Mouse (Mus musculus): ENCODE measurements around the gene Farp1. TPM values are rescaled to one million over a fixed set of nuclear protein-coding genes. Genes with fewer than 3 reads are reported as not detected.
A peak's percentile ranks its signal among the peaks of the same experiment; 100 is the strongest.

Farp1 gene
- polyA plus RNA-seq, 1 experiment from 2014 or later, result 34.2 TPM

DNA sequence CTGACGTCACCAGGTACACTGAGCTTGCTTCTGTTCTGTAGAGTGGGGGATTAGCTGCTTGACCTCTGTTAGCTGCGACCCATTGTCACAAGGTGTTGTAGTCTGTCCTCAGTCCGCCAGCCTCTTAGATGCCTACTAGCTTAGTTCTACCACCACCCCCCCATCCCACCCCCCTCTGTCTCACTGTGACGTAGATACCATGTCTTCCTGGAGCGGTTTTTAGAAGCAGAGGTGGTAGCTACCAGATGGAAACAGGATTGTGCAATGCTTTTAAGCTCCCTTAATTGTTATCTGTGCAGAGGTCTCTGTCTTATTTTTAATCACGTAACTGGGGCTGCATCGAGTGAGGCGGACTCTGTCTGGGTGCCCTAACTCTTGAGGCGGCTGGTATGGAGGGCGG is 219.9 kb downstream of the Farp1 start:
- no peaks in the 10 kb centered on the region for H3K4me1 ChIP-seq (ENCODE audit: control insufficient read depth, insufficient read depth, low read length)
- no peaks in the 10 kb centered on the region for H3K27me3 ChIP-seq (replicated peaks; ENCODE audit: control insufficient read depth, insufficient read depth, low read length)
- no peak overlapping the region for H3K4me3 ChIP-seq (ENCODE audit: low read depth, low read length)
- no peaks in the 10 kb centered on the region for H3K9me3 ChIP-seq (ENCODE audit: control insufficient read depth, low read length)
- DNase-seq (ENCODE audit: low spot score), result no peak
- no peak overlapping the region for H3K9ac ChIP-seq (ENCODE audit: low read depth, low read length)
- H3K4me2 ChIP-seq (ENCODE audit: low read depth, low read length), result no peak overlapping the region
- H3K27ac ChIP-seq (replicated peaks; ENCODE audit: low read depth, low read length), result no peak overlapping the region
- no peak for ATAC-seq (ENCODE audit: low read depth)
- 87% methylated on average over 10 of the region's 10 CpGs for WGBS
- H3K36me3 ChIP-seq (ENCODE audit: control insufficient read depth, insufficient read depth, low read length), result peaks cover 59% of the 10 kb centered on the region

- no peak overlapping the region for H3K4me3 ChIP-seq (ENCODE audit: low read depth, low read length)
- ATAC-seq (ENCODE audit: low read depth), result no peak
- no peak for DNase-seq (ENCODE audit: low spot score)
- no peaks in the 10 kb centered on the region; the same call in 1 of the 2 replicates for H3K4me1 ChIP-seq (ENCODE audit: control insufficient read depth, insufficient read depth, low read length)
- no peaks in the 10 kb centered on the region for H3K9me3 ChIP-seq (ENCODE audit: control insufficient read depth, low read length)
- H3K36me3 ChIP-seq (ENCODE audit: control insufficient read depth, insufficient read depth, low read length), result peaks cover 54% of the 10 kb centered on the region
- no peak overlapping the region for H3K27ac ChIP-seq (replicated peaks; ENCODE audit: low read depth, low read length)
- WGBS, result 92% methylated on average over 13 of the region's 13 CpGs
- H3K9ac ChIP-seq (ENCODE audit: low read depth, low read length), result no peak overlapping the region
- no peaks in the 10 kb centered on the region for H3K27me3 ChIP-seq (replicated peaks; ENCODE audit: control insufficient read depth, insufficient read depth, low read length)
- H3K4me2 ChIP-seq (ENCODE audit: low read depth, low read length), result no peak overlapping the region
Observed at GRCm38 (mm10) chr14:121255469-121255868, 220.5 kb downstream of the Farp1 start.

GRCm38 (mm10) chr14:121256896-121257295 is 221.9 kb downstream of the Farp1 start:
- H3K36me3 ChIP-seq (ENCODE audit: control insufficient read depth, insufficient read depth, low read length), result peaks cover 62% of the 10 kb centered on the region
- ATAC-seq (ENCODE audit: low read depth), result no peak

GRCm38 (mm10) chr14:121259332-121259731 is 224.3 kb downstream of the Farp1 start:
- H3K27me3 ChIP-seq (replicated peaks; ENCODE audit: control insufficient read depth, insufficient read depth, low read length), result no peaks in the 10 kb centered on the region
- 0 out of 2 replicates have a peak overlapping the region, but pooled peaks have one; percentile 28 for H3K27ac ChIP-seq (replicated peaks; ENCODE audit: low read depth, low read length)
- DNase-seq (ENCODE audit: low spot score) (no peak), ATAC-seq (ENCODE audit: low read depth) (no peak)
- H3K9me3 ChIP-seq (ENCODE audit: control insufficient read depth, low read length), result no peaks in the 10 kb centered on the region
- no peak overlapping the region for H3K4me2 ChIP-seq (ENCODE audit: low read depth, low read length)
- no peak overlapping the region for H3K9ac ChIP-seq (ENCODE audit: low read depth, low read length)
- H3K36me3 ChIP-seq (ENCODE audit: control insufficient read depth, insufficient read depth, low read length), result peaks cover 80% of the 10 kb centered on the region
- no peak overlapping the region for H3K4me3 ChIP-seq (ENCODE audit: low read depth, low read length)
- WGBS, result 76% methylated on average over 11 of the region's 11 CpGs
- H3K4me1 ChIP-seq (ENCODE audit: control insufficient read depth, insufficient read depth, low read length), result peaks cover 3% of the 10 kb centered on the region; the same call in 1 of the 2 replicates

More at GRCm38 (mm10) chr14:121256896-121257295, 221.9 kb downstream of the Farp1 start:
- Histone ChIP-seq H3K27me3 (replicated peaks; ENCODE audit: control insufficient read depth, insufficient read depth, low read length) (no peaks in the 10 kb centered on the region), H3K4me1 (ENCODE audit: control insufficient read depth, insufficient read depth, low read length) (peaks cover 3% of the 10 kb centered on the region; the same call in 1 of the 2 replicates), H3K4me3 (ENCODE audit: low read depth, low read length) (no peak overlapping the region), H3K9ac (ENCODE audit: low read depth, low read length) (no peak overlapping the region), H3K4me2 (ENCODE audit: low read depth, low read length) (no peak overlapping the region), H3K9me3 (ENCODE audit: control insufficient read depth, low read length) (no peaks in the 10 kb centered on the region), H3K27ac (replicated peaks; ENCODE audit: low read depth, low read length) (no peak overlapping the region)
- WGBS, result 84% methylated on average over 7 of the region's 7 CpGs
- no peak for DNase-seq (ENCODE audit: low spot score)

DNA sequence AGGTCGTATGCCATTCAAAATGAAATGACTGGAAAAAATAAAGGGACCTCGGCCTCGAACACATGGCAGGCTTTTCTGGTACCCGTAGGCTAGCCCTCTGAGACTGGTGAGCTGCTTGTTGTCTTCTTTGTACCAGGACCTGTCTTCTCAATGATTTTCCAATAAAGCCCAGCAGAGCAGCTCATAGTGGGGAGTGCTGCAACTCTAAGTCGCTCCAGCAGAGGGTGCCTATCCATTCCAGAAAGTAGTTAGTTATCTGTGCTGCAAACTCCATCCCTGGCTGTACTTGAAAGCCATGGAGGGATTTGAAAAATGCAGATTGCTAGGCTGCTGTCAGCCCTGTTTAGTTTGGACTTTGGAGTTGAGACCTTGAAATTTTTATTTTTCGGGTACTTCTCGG is 224.8 kb downstream of the Farp1 start:
- H3K4me2 ChIP-seq (ENCODE audit: low read depth, low read length), result no peak overlapping the region
- peaks cover 82% of the 10 kb centered on the region for H3K36me3 ChIP-seq (ENCODE audit: control insufficient read depth, insufficient read depth, low read length)
- 48% methylated on average over 7 of the region's 7 CpGs for WGBS
- ATAC-seq (ENCODE audit: low read depth), result 0 out of 2 replicates have a peak, but pooled peaks have one; percentile 51
- H3K9me3 ChIP-seq (ENCODE audit: control insufficient read depth, low read length), result no peaks in the 10 kb centered on the region
- H3K27me3 ChIP-seq (replicated peaks; ENCODE audit: control insufficient read depth, insufficient read depth, low read length), result no peaks in the 10 kb centered on the region
- H3K4me1 ChIP-seq (ENCODE audit: control insufficient read depth, insufficient read depth, low read length), result peaks cover 3% of the 10 kb centered on the region; the same call in 1 of the 2 replicates
- no peak overlapping the region for H3K9ac ChIP-seq (ENCODE audit: low read depth, low read length)
- no peak overlapping the region for H3K27ac ChIP-seq (replicated peaks; ENCODE audit: low read depth, low read length)
- DNase-seq (ENCODE audit: low spot score), result peak; percentile 66
- H3K4me3 ChIP-seq (ENCODE audit: low read depth, low read length), result no peak overlapping the region

DNA sequence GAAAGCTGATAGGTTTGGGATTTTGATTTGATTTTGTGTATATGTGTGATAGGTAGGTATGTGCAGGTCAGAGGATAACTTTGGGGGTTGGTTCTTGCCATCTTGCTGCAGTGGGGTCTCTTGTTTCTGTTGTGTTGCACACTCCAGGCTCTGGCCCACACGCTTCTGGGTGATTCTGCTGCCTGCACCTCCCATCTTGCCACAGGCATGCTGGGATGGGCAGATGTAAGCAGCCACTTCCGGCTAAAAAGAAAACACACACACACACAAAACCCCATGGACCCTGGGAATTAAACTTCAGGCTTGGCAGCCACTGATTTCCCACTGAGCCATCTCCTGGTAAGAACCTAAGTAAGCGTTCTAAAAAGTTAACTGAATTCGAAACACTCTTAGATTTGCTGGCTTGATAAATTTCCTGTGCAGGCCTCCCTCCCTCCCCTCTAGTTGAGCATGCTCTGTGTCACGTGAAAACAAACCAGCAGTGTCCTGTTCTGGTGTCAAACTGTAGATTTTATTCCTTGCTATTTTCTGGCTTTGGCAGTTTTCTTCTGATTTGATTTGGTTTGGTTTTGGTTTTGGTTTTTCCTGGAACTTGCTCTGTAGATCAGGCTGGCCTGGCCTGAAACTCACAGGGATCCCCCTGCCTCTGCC is 226.4 kb downstream of the Farp1 start:
- Histone ChIP-seq H3K4me3 (ENCODE audit: low read depth, low read length) (no peak overlapping the region), H3K27me3 (replicated peaks; ENCODE audit: control insufficient read depth, insufficient read depth, low read length) (no peaks in the 10 kb centered on the region), H3K4me1 (ENCODE audit: control insufficient read depth, insufficient read depth, low read length) (peaks cover 3% of the 10 kb centered on the region; the same call in 1 of the 2 replicates), H3K9me3 (ENCODE audit: control insufficient read depth, low read length) (no peaks in the 10 kb centered on the region), H3K27ac (replicated peaks; ENCODE audit: low read depth, low read length) (peak overlapping the region; percentile 48), H3K4me2 (ENCODE audit: low read depth, low read length) (no peak overlapping the region), H3K36me3 (ENCODE audit: control insufficient read depth, insufficient read depth, low read length) (peaks cover 67% of the 10 kb centered on the region), H3K9ac (ENCODE audit: low read depth, low read length) (no peak overlapping the region; the same call in 1 of the 2 replicates)
- 46% methylated on average over 5 of the region's 5 CpGs for WGBS
- DNase-seq (ENCODE audit: low spot score) (no peak), ATAC-seq (ENCODE audit: low read depth) (no peak)

DNA sequence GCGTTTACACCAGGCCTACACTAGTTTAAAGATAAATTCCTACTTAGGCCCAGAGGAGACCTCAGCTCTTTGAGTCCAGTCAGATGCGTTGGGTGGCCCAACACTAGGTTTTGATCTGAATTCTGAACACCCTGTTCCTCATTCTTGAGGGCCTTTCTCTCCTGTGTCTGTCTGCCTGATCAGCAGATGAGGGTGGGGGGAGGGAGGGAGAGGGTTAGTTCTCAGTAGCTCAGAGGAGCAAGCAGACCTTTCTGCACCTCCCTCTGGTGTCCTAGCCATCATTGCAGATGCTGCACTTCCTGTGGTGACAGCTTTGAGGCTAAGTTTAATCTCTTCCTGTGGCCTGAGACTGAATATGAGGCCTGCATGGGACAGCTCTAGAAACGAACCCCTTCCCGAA is 227.6 kb downstream of the Farp1 start:
- 65% methylated on average over 4 of the region's 4 CpGs for whole genome bisulfite sequencing
- Histone ChIP-seq H3K4me3 (ENCODE audit: low read depth, low read length) (no peak overlapping the region), H3K4me2 (ENCODE audit: low read depth, low read length) (no peak overlapping the region), H3K36me3 (ENCODE audit: control insufficient read depth, insufficient read depth, low read length) (peaks cover 64% of the 10 kb centered on the region), H3K27ac (replicated peaks; ENCODE audit: low read depth, low read length) (no peak overlapping the region), H3K9ac (ENCODE audit: low read depth, low read length) (no peak overlapping the region), H3K27me3 (replicated peaks; ENCODE audit: control insufficient read depth, insufficient read depth, low read length) (no peaks in the 10 kb centered on the region), H3K9me3 (ENCODE audit: control insufficient read depth, low read length) (no peaks in the 10 kb centered on the region), H3K4me1 (ENCODE audit: control insufficient read depth, insufficient read depth, low read length) (peaks cover 3% of the 10 kb centered on the region; the same call in 1 of the 2 replicates)
- ATAC-seq (ENCODE audit: low read depth) (no peak), DNase-seq (ENCODE audit: low spot score) (no peak)

DNA sequence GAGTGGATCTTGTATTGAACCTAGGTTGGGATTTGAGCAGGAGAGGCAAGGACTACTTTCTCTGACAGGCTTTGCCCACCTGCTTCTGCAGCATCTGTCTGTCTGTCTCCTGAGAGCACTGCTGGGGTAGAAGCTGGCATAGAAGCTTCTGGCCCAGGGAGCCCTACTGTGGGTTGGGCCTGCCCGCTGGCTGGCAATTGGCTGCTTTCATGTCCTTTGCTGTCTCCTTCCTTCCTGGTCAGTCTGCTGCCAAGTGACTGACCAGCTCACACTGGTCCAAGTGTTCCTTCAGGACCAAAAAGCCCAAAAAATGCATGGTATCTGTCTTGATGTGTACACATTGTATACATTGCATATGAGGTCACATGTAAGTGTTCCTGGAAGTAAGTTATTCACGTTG is 228.9 kb downstream of the Farp1 start:
- Histone ChIP-seq H3K27me3 (replicated peaks; ENCODE audit: control insufficient read depth, insufficient read depth, low read length) (no peaks in the 10 kb centered on the region), H3K36me3 (ENCODE audit: control insufficient read depth, insufficient read depth, low read length) (peaks cover 65% of the 10 kb centered on the region), H3K4me1 (ENCODE audit: control insufficient read depth, insufficient read depth, low read length) (peaks cover 3% of the 10 kb centered on the region; the same call in 1 of the 2 replicates), H3K9ac (ENCODE audit: low read depth, low read length) (no peak overlapping the region), H3K9me3 (ENCODE audit: control insufficient read depth, low read length) (no peaks in the 10 kb centered on the region), H3K4me3 (ENCODE audit: low read depth, low read length) (no peak overlapping the region), H3K4me2 (ENCODE audit: low read depth, low read length) (no peak overlapping the region), H3K27ac (replicated peaks; ENCODE audit: low read depth, low read length) (no peak overlapping the region)
- 80% methylated on average over 2 of the region's 2 CpGs for WGBS
- DNase-seq (ENCODE audit: low spot score) (no peak), ATAC-seq (ENCODE audit: low read depth) (no peak)

DNA sequence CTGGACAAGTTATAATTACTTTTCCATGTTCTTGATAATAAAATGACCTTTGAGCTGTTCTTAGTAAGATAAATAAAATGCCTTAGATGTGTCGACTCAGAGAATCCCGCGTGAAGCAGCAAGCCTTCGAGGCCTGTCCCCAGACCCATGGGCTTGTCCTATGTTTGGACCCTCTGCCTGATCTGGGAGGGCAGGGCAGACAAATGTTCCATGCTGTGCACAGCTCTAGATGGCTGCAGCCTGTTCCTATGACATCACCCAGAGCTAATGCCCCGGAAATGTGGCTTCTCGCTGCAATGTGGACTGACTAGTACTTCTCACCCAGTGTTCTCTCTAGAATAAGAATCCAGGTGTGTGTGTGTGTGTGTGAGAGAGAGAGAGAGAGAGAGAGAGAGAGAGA is 229.5 kb downstream of the Farp1 start:
- no peak overlapping the region for H3K27ac ChIP-seq (replicated peaks; ENCODE audit: low read depth, low read length)
- 78% methylated on average over 6 of the region's 6 CpGs for WGBS

More for the DNA sequence above, 229.5 kb downstream of the Farp1 start:
- Histone ChIP-seq H3K27me3 (replicated peaks; ENCODE audit: control insufficient read depth, insufficient read depth, low read length) (no peaks in the 10 kb centered on the region), H3K9ac (ENCODE audit: low read depth, low read length) (no peak overlapping the region), H3K4me2 (ENCODE audit: low read depth, low read length) (no peak overlapping the region), H3K4me3 (ENCODE audit: low read depth, low read length) (no peak overlapping the region), H3K9me3 (ENCODE audit: control insufficient read depth, low read length) (no peaks in the 10 kb centered on the region), H3K4me1 (ENCODE audit: control insufficient read depth, insufficient read depth, low read length) (peaks cover 3% of the 10 kb centered on the region; the same call in 1 of the 2 replicates), H3K36me3 (ENCODE audit: control insufficient read depth, insufficient read depth, low read length) (peaks cover 71% of the 10 kb centered on the region)
- ATAC-seq (ENCODE audit: low read depth), result no peak
- no peak for DNase-seq (ENCODE audit: low spot score)
